Mouse (Mus musculus) stomach, postnatal 0 days (tissue): Measurements from ENCODE around the gene Hectd4. TPM values are rescaled to one million over a fixed set of nuclear protein-coding genes. Genes with fewer than 3 reads are reported as not detected.
"Not testable (repeated sequence)": the region's sequence is repeated elsewhere in the genome, so short reads cannot be mapped to it uniquely, and the experiment has no call there.

ENCODE experiments used
- ATAC-seq: fragments of 200-750 bp; cut with Nextera tagmentation; 2 replicates; pipeline ENCODE4 v1.8.0; 2017; ENCODE audit not compliant: low FRiP score, low TSS enrichment
- DNase-seq: peaks from one replicate; pipeline ENCODE4 v3.0.0-alpha.2; 2016; ENCODE audit warnings: low spot score
- H3K27ac ChIP-seq: fragments of 300-500 bp; sonication (generic); replicated peaks from 2 replicates; pipeline ENCODE4 v1.5.1; 2014; ENCODE audit warnings: mild to moderate bottlenecking, control low read depth
- H3K27me3 ChIP-seq: fragments of 300-500 bp; sonication (generic); 2 replicates; pipeline ENCODE4 v1.6.1; 2014; ENCODE audit warnings: low read length; ENCODE audit not compliant: control insufficient read depth, insufficient read depth
- H3K36me3 ChIP-seq: fragments of 300-500 bp; sonication (generic); 2 replicates; pipeline ENCODE4 v1.6.1; 2014; ENCODE audit warnings: low read length, mixed read lengths; ENCODE audit not compliant: control insufficient read depth, insufficient read depth
- H3K4me1 ChIP-seq: fragments of 300-500 bp; sonication (generic); replicated peaks from 2 replicates; pipeline ENCODE4 v1.6.1; 2014; ENCODE audit warnings: antibody characterized with exemption; ENCODE audit not compliant: control insufficient read depth, insufficient read depth
- H3K4me2 ChIP-seq: fragments of 300-500 bp; sonication (generic); replicated peaks from 2 replicates; pipeline ENCODE4 v1.6.1; 2014; ENCODE audit warnings: low read depth, mild to moderate bottlenecking, control low read depth, moderate library complexity
- H3K4me3 ChIP-seq: fragments of 300-500 bp; sonication (generic); 2 replicates; pipeline ENCODE4 v1.5.1; 2014; ENCODE audit warnings: low read depth, low read length, control low read depth
- H3K9ac ChIP-seq: fragments of 300-500 bp; sonication (generic); 2 replicates; pipeline ENCODE4 v1.6.1; 2014; ENCODE audit warnings: mild to moderate bottlenecking, low read length, control low read depth, mixed read lengths
- H3K9me3 ChIP-seq: fragments of 300-500 bp; sonication (generic); 2 replicates; pipeline ENCODE4 v1.6.1; 2016; ENCODE audit warnings: low read length; ENCODE audit not compliant: control insufficient read depth
- CTCF ChIP-seq: IDR thresholded peaks from 2 replicates; pipeline ENCODE4 v1.5.1; 2016; ENCODE audit warnings: antibody characterized with exemption, low read depth, mild to moderate bottlenecking, moderate library complexity
- EP300 ChIP-seq: optimal IDR thresholded peaks from 2 replicates; pipeline ENCODE3; 2016; ENCODE audit warnings: antibody characterized with exemption
- WGBS: fragments of 180-500 bp; shearing (Covaris S2); extraction: QIAGEN DNeasy Blood & Tissue Kit; methylation state at CpG from one replicate; pipeline ENCODE4 v1.1.7; 2014; 5-methylcytosine and 5-hydroxymethylcytosine counted together
- polyA plus RNA-seq: library from polyadenylated mRNA; unstranded; fragments of >200 nt; fragmentation: Nextera tagmentation; extraction: Ambion mirVana; gene quantifications from 2 replicates; pipeline ENCODE4 v1.2.1, GENCODE M21; 2015

Gene Hectd4
- polyA plus RNA-seq, 1 experiment from 2014 or later, result 1.7 TPM

DNA sequence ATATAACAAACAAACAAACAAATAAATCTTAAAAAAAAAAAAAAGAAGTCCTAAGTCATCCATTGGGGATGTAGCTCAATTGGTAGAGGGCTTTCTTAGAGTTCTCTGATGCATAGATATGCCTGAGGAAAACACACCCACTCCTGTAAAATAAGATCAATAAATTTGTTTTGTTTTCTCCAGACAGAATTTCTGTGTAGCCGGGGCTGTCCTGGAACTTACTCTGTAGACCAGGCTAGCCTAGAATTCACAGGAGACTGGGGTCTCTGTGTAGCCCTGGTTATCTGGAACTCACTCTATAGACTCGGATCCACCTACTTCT, 2.7 kb upstream of the Hectd4 start:
- H3K9ac ChIP-seq, result no peak overlapping the region
- H3K36me3 ChIP-seq, result 0 out of 2 replicates have a peak, but pooled peaks cover 2% of the 10 kb centered on the region
- DNase-seq, result no peak
- ATAC-seq, result no peak
- H3K9me3 ChIP-seq, result no peaks in the 10 kb centered on the region
- peaks cover 3% of the 10 kb centered on the region; the same call in 1 of the 2 replicates for H3K4me1 ChIP-seq
- no peak overlapping the region for H3K4me2 ChIP-seq
- no peaks in the 10 kb centered on the region for H3K27me3 ChIP-seq
- TF ChIP-seq EP300 (no peak), CTCF (no peak)
- no peak overlapping the region for H3K27ac ChIP-seq
- 79% methylated on average over 2 of the region's 2 CpGs for WGBS
- no peak overlapping the region for H3K4me3 ChIP-seq

- H3K4me2 ChIP-seq, result no peak overlapping the region
- DNase-seq (no peak), ATAC-seq (no peak)
- H3K9ac ChIP-seq, result no peak overlapping the region
- H3K9me3 ChIP-seq, result no peaks in the 10 kb centered on the region
- no peak overlapping the region for H3K27ac ChIP-seq
- no peak for TF ChIP-seq EP300
- TF ChIP-seq CTCF, result no peak
- H3K4me1 ChIP-seq, result peaks cover 3% of the 10 kb centered on the region; the same call in 1 of the 2 replicates
- no peaks in the 10 kb centered on the region for H3K27me3 ChIP-seq
- H3K36me3 ChIP-seq, result no peaks in the 10 kb centered on the region
- 73% methylated on average over 1 of the region's 1 CpGs for WGBS
- no peak overlapping the region for H3K4me3 ChIP-seq
These were observed 829 bp upstream of the Hectd4 start for GRCm38 (mm10) chr5:121219190-121219589.

DNA sequence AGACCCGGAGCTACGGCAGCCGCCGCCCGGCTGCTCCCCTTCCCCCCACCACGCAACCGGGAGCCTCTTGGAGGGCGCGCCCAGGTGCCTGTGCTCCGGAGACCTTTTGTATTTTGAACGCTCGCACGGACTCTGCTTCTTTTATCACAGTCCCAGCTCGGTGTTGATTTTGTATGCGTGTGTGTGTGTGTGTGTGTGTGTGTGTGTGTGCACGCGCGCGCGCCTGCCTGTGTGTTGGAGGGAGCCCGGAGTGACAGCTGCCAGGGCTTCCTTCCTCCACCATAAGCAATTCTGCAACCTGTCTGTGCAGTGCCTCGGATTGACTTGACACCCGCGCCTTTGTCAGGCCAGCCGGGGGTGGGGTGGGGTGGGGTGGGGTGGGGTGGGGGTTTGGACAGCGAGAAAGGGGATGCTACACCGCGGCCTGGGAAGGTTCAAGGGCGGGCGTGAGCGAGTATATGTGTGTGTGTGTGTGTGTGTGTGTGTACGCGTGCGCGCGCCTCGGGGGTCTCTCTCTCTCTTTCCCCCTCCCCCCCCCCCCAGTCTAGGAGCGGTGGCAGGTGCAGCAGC, 798 bp downstream of the Hectd4 start:
- H3K27me3 ChIP-seq, result no peaks in the 10 kb centered on the region
- no peaks in the 10 kb centered on the region for H3K9me3 ChIP-seq
- peak overlapping the region; percentile 58 for H3K4me2 ChIP-seq
- ATAC-seq (peak; percentile 60), DNase-seq (peak; percentile 79)
- H3K4me3 ChIP-seq, result peak overlapping the region; percentile 91
- peaks cover 3% of the 10 kb centered on the region for H3K4me1 ChIP-seq
- peak overlapping the region; percentile 88 for H3K27ac ChIP-seq
- no peaks in the 10 kb centered on the region for H3K36me3 ChIP-seq
- H3K9ac ChIP-seq, result peak overlapping the region; percentile 93
- no peak for TF ChIP-seq CTCF
- TF ChIP-seq EP300, result no peak
- under 1% methylated on average over 31 of the region's 38 CpGs for WGBS

GRCm38 (mm10) chr5:121221328-121221850, 1.4 kb downstream of the Hectd4 start:
- peak overlapping the region; percentile 91 for H3K4me3 ChIP-seq
- DNase-seq (no peak), ATAC-seq (no peak)
- no peaks in the 10 kb centered on the region for H3K9me3 ChIP-seq
- WGBS, result 16% methylated on average over 23 of the region's 23 CpGs
- H3K27ac ChIP-seq, result no peak overlapping the region
- H3K4me2 ChIP-seq, result peak overlapping the region; percentile 58
- H3K4me1 ChIP-seq, result peaks cover 3% of the 10 kb centered on the region
- no peak overlapping the region; the same call in 1 of the 2 replicates for H3K9ac ChIP-seq
- H3K36me3 ChIP-seq, result no peaks in the 10 kb centered on the region
- no peaks in the 10 kb centered on the region for H3K27me3 ChIP-seq
- TF ChIP-seq EP300 (no peak), CTCF (no peak)

DNA sequence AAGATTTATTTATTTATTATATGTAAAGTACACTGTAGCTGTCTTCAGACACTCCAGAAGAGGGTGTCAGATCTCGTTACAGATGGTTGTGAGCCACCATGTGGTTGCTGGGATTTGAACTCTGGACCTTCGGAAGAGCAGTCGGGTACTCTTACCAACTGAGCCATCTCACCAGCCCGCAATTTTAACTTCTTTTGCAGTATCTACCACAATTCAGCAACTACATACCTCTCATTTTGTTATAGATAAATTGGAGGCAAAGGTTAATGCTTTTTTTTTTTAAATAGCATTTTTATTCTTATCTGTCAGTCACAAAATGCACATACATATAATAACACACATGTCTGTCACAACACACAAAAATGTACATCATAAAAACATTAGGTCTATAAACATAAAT, 4.0 kb downstream of the Hectd4 start:
- ATAC-seq, H3K4me3 ChIP-seq, H3K4me1 ChIP-seq, H3K27me3 ChIP-seq, H3K27ac ChIP-seq, H3K4me2 ChIP-seq, H3K9ac ChIP-seq, H3K9me3 ChIP-seq, H3K36me3 ChIP-seq, DNase-seq: not testable (repeated sequence)
- 92% methylated on average over 3 of the region's 4 CpGs for WGBS

DNA sequence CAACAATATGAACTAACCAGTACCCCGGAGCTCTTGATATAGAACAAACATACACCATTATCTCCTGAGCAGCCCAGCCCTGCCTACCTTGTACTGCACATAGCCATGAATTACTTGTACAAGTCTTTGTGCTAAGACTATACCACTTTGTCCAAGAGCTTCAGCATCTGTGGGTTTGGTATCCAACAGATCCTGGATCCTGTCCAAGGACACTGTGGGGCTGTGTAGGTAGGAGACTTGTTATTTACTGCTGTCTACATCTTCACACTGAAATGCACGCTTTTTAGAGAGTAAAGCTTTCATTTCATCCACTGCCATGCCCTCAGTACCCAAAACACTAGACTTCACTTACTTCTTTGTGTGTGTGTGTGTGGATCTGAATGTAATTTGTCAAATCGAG, 4.8 kb downstream of the Hectd4 start:
- Histone ChIP-seq H3K4me2 (no peak overlapping the region), H3K27ac (no peak overlapping the region), H3K4me1 (peaks cover 3% of the 10 kb centered on the region), H3K4me3 (no peak overlapping the region), H3K9me3 (no peaks in the 10 kb centered on the region), H3K9ac (no peak overlapping the region), H3K36me3 (no peaks in the 10 kb centered on the region), H3K27me3 (no peaks in the 10 kb centered on the region)
- ATAC-seq (no peak), DNase-seq (no peak)
- TF ChIP-seq EP300 (no peak), CTCF (no peak)
- 77% methylated on average over 3 of the region's 3 CpGs for WGBS
